Mouse (Mus musculus) CH12.LX (cell line): ENCODE measurements around the gene Vsig2. TPM values are rescaled to one million over a fixed set of nuclear protein-coding genes. Genes with fewer than 3 reads are reported as not detected.

Source experiments
- DNase-seq: peaks from one replicate; pipeline ENCODE4 v3.0.0-alpha.2; 2013; ENCODE audit errors: extremely low read depth
- H3K27ac ChIP-seq: 2 replicates; pipeline ENCODE4 v1.5.1; 2012; ENCODE audit warnings: low read depth, mild to moderate bottlenecking, control low read depth, moderate library complexity; ENCODE audit not compliant: insufficient read depth
- H3K27me3 ChIP-seq: replicated peaks from 2 replicates; pipeline ENCODE3; 2012; ENCODE audit warnings: inconsistent platforms
- H3K36me3 ChIP-seq, 2 experiments: replicated peaks in 1 of 2; 2 replicates each; pipeline versions ENCODE3 to v1.6.1; 2012; ENCODE audit warnings: inconsistent platforms in 1 of 2, low read length in 1 of 2, mild to moderate bottlenecking in 1 of 2, mixed read lengths in 1 of 2, moderate library complexity in 1 of 2; ENCODE audit not compliant: control insufficient read depth in 1 of 2, insufficient read depth in 1 of 2
- H3K4me1 ChIP-seq, 2 experiments: 2 replicates each; pipeline ENCODE4 v1.6.1; 2012; ENCODE audit warnings: inconsistent platforms in 1 of 2, moderate library complexity in 1 of 2; ENCODE audit not compliant: insufficient read depth in 2 of 2, control insufficient read depth in 1 of 2
- H3K4me2 ChIP-seq: 2 replicates; pipeline ENCODE4 v1.6.1; 2012; ENCODE audit warnings: low read depth, mild to moderate bottlenecking, control low read depth; ENCODE audit not compliant: poor library complexity, insufficient read depth, severe bottlenecking
- H3K4me3 ChIP-seq, 3 experiments: fragments of 150-350 bp in 1 of 3; sonication (generic) in 1 of 3; replicated peaks in 1 of 3; 2 replicates each; pipeline versions ENCODE3 to v1.5.1; 2011 to 2012; ENCODE audit warnings: low read depth in 2 of 3, low read length in 2 of 3, mild to moderate bottlenecking in 2 of 3, moderate library complexity in 2 of 3, control low read depth in 1 of 3, improper control_type of control experiment in 1 of 3, inconsistent platforms in 1 of 3, mixed read lengths in 1 of 3; ENCODE audit not compliant: poor library complexity in 1 of 3
- H3K79me2 ChIP-seq: replicated peaks from 2 replicates; pipeline ENCODE4 v1.6.1; 2012; ENCODE audit warnings: mild to moderate bottlenecking, moderate library complexity; ENCODE audit not compliant: control insufficient read depth, poor library complexity, insufficient read depth, severe bottlenecking; ENCODE audit errors: extremely low read depth
- H3K9ac ChIP-seq: 2 replicates; pipeline ENCODE4 v1.6.1; 2012; ENCODE audit warnings: low read depth, mild to moderate bottlenecking, control low read depth, moderate library complexity; ENCODE audit not compliant: insufficient read depth
- H3K9me3 ChIP-seq: replicated peaks from 2 replicates; pipeline ENCODE3; 2012; ENCODE audit warnings: low read length, inconsistent platforms, mixed read lengths
- CHD1 ChIP-seq: IDR thresholded peaks from 2 replicates; pipeline ENCODE4 v1.6.1; 2012; ENCODE audit warnings: low read depth, low read length, improper control_type of control experiment, inconsistent platforms
- ELF1 ChIP-seq: IDR thresholded peaks from 2 replicates; pipeline ENCODE4 v1.6.1; 2014; ENCODE audit warnings: low read depth, mild to moderate bottlenecking, inconsistent platforms, low read length, improper control_type of control experiment
- EP300 ChIP-seq: IDR thresholded peaks from 2 replicates; pipeline ENCODE4 v1.6.1; 2011; ENCODE audit warnings: low read length, improper control_type of control experiment
- ETS1 ChIP-seq: conservative IDR thresholded peaks from 2 replicates; pipeline ENCODE4 v1.6.1; 2012; ENCODE audit warnings: low read depth, mild to moderate bottlenecking, inconsistent platforms, low read length, improper control_type of control experiment, moderate library complexity
- GABPA ChIP-seq: IDR thresholded peaks from 2 replicates; pipeline ENCODE4 v1.6.1; 2012; ENCODE audit warnings: low read depth, low read length, improper control_type of control experiment, inconsistent platforms; ENCODE audit not compliant: insufficient replicate concordance
- IRF4 ChIP-seq: IDR thresholded peaks from 2 replicates; pipeline ENCODE4 v1.6.1; 2014; ENCODE audit warnings: low read depth, mild to moderate bottlenecking, inconsistent platforms, low read length, improper control_type of control experiment
- MAX ChIP-seq: IDR thresholded peaks from 2 replicates; pipeline ENCODE4 v1.6.1; 2011; ENCODE audit warnings: low read length, improper control_type of control experiment
- MAZ ChIP-seq: IDR thresholded peaks from 2 replicates; pipeline ENCODE4 v1.6.1; 2012; ENCODE audit warnings: low read depth, mild to moderate bottlenecking, inconsistent platforms, low read length, improper control_type of control experiment, moderate library complexity
- MEF2A ChIP-seq: IDR thresholded peaks from 2 replicates; pipeline ENCODE4 v1.6.1; 2014; ENCODE audit warnings: low read depth, mild to moderate bottlenecking, inconsistent platforms, low read length, improper control_type of control experiment, borderline replicate concordance
- NRF1 ChIP-seq: IDR thresholded peaks from 2 replicates; pipeline ENCODE4 v1.6.1; 2014; ENCODE audit warnings: low read depth, mild to moderate bottlenecking, inconsistent platforms, low read length, improper control_type of control experiment, moderate library complexity
- PAX5 ChIP-seq: IDR thresholded peaks from 2 replicates; pipeline ENCODE4 v1.6.1; 2012; ENCODE audit warnings: low read length, inconsistent platforms, mixed read lengths
- POLR2A ChIP-seq: IDR thresholded peaks from 2 replicates; pipeline ENCODE4 v1.6.1; 2011; ENCODE audit warnings: low read depth, mild to moderate bottlenecking, improper control_type of control experiment, low read length
- POLR2AphosphoS2 ChIP-seq: IDR thresholded peaks from 2 replicates; pipeline ENCODE4 v1.6.1; 2011; ENCODE audit warnings: low read depth, low read length, improper control_type of control experiment
- RAD21 ChIP-seq: IDR thresholded peaks from 2 replicates; pipeline ENCODE4 v1.6.1; 2011; ENCODE audit warnings: low read depth, mild to moderate bottlenecking, low read length, improper control_type of control experiment, moderate library complexity
- RCOR1 ChIP-seq: conservative IDR thresholded peaks from 2 replicates; pipeline ENCODE4 v1.6.1; 2012; ENCODE audit warnings: low read depth, mild to moderate bottlenecking, inconsistent platforms, low read length, improper control_type of control experiment
- TBP ChIP-seq: conservative IDR thresholded peaks from 2 replicates; pipeline ENCODE4 v1.6.1; 2011; ENCODE audit warnings: low read depth, low read length, improper control_type of control experiment
- UBTF ChIP-seq: IDR thresholded peaks from 2 replicates; pipeline ENCODE4 v1.6.1; 2012; ENCODE audit warnings: low read depth, mild to moderate bottlenecking, inconsistent platforms, low read length, improper control_type of control experiment, moderate library complexity
- USF1 ChIP-seq: IDR thresholded peaks from 2 replicates; pipeline ENCODE4 v1.6.1; 2014; ENCODE audit warnings: low read depth, mild to moderate bottlenecking, inconsistent platforms, low read length, improper control_type of control experiment
- USF2 ChIP-seq: conservative IDR thresholded peaks from 2 replicates; pipeline ENCODE4 v1.6.1; 2011; ENCODE audit warnings: low read depth, low read length, improper control_type of control experiment
- ZKSCAN1 ChIP-seq: IDR thresholded peaks from 2 replicates; pipeline ENCODE4 v1.6.1; 2012; ENCODE audit warnings: low read depth, inconsistent platforms, low read length, improper control_type of control experiment, borderline replicate concordance
- ZMIZ1 ChIP-seq: IDR thresholded peaks from 2 replicates; pipeline ENCODE4 v1.6.1; 2012; ENCODE audit warnings: low read depth, mild to moderate bottlenecking, inconsistent platforms, low read length, improper control_type of control experiment
- ZNF384 ChIP-seq: IDR thresholded peaks from 2 replicates; pipeline ENCODE4 v1.6.1; 2012; ENCODE audit warnings: low read depth, low read length, improper control_type of control experiment, inconsistent platforms
- dilution Hi-C: fragments of 300-500 bp; cut with MboI; formaldehyde crosslinking; loops from 2 replicates; pipeline ENCODE4 v1.14.3; 2020; ENCODE audit warnings: low sequenced_read_pairs; ENCODE audit not compliant: extremely low pct_unique_long_range_greater_than_20kb, extremely low pct_ligation_motif_present
- in situ Hi-C: fragments of 300-500 bp; cut with MboI; formaldehyde crosslinking; loops from 3 replicates; pipeline ENCODE4 v1.14.3; 2019; ENCODE audit warnings: low sequenced_read_pairs, low pct_ligation_motif_present, low pct_unique_long_range_greater_than_20kb, mixed read lengths
- polyA plus RNA-seq: library from polyadenylated mRNA; unstranded; fragments of >175 nt; gene quantifications from 2 replicates; pipeline ENCODE4 v1.2.1, GENCODE M21; 2012; ENCODE audit warnings: low read depth; ENCODE audit not compliant: insufficient read length
- total RNA-seq, 2 experiments: library from RNA; depleted of rRNA; stranded (reverse); fragments of 300-350 nt in 1 of 2; fragments of >200 nt in 1 of 2; gene quantifications; 2 replicates each; pipeline ENCODE4 v1.2.3; 2012 to 2014

Vsig2 gene
- total and polyA plus RNA-seq, 3 experiments = not detected

DNA sequence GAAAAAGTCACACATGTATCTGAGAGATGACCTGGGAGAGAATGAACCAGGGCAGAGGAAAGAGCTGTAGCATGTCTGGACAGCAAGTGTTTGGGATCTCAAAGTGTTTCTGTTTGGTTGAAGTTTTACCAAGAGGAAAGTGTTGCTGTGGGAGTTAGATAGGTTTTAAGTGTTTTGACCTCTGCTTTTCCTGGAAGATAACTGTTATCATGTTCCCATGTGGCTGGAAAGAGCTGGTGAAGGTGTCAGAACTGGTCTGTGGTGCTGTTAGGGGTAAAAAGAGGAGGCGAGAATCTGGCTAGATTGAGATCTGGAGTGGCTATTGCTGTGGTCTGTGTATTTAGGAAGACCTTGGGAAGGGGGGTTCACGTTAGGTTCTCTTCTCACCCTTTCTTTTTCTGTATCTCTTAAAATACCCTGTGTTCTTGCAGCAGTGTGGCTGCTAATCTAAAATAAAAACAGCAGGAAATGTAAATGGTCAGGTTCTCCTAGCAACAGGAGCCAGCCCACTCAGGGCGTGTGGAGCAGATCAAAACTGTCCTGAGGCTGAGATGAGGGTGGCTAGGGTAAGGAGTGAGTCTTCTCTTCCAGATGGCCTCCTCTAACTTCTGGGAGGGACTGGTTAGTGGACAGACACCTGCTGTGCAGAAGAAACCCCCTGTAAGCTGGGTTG, 33.3 kb downstream of the Vsig2 start:
- Histone ChIP-seq H3K4me3 (no peak overlapping the region), H3K79me2 (no peaks in the 10 kb centered on the region), H3K4me1 (peaks cover 4 to 20% of the 10 kb centered on the region in 2 experiments; a peak in 3 of 4 replicates), H3K9me3 (no peaks in the 10 kb centered on the region), H3K9ac (no peak overlapping the region), H3K27ac (no peak overlapping the region), H3K36me3 (no peaks in the 10 kb centered on the region), H3K4me2 (no peak overlapping the region), H3K27me3 (no peaks in the 10 kb centered on the region)
- dilution Hi-C loops (no loop called here), in situ Hi-C loops (no loop called here)
- no peak for DNase-seq
- TF ChIP-seq EP300 = no peak
- TF ChIP-seq RAD21 = no peak
- TF ChIP-seq ETS1 = no peak
- TF ChIP-seq ZNF384 = no peak
- TF ChIP-seq ELF1 = no peak
- no peak for TF ChIP-seq USF1
- no peak for TF ChIP-seq PAX5
- TF ChIP-seq MAX = no peak
- no peak for TF ChIP-seq RCOR1
- no peak for TF ChIP-seq POLR2A
- TF ChIP-seq NRF1 = no peak
- no peak for TF ChIP-seq ZMIZ1
- no peak for TF ChIP-seq GABPA
- TF ChIP-seq ZKSCAN1 = no peak

DNA sequence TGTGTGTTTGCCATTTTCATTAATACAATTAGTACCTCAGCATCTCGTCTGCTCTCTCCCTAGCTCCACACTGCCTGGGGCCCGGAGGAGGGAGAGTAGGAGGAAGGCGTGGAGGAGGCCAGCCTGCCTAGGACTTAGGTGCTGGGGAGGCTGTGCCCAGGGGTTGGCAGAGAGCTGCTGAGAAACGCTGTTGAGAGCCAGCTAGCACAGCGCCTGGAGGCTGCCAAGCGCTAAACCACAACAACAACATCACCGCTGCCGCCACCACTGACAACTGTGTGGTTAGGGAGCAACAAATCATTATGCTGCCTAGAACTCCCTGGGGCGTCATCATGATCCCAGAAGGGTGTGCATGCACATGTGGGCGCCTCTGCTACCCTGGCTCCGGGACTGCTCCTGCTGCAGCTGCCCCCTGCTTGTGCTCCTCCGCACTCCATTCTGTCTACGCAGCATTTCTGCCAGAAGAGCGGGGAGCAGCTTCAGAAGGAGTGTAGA, 37.4 kb downstream of the Vsig2 start:
- dilution Hi-C loops = no loop called here
- peaks cover 4 to 13% of the 10 kb centered on the region in 2 experiments; a peak in 2 of 4 replicates for H3K4me1 ChIP-seq
- H3K36me3 ChIP-seq = no peaks in the 10 kb centered on the region
- no peak overlapping the region for H3K9ac ChIP-seq
- H3K4me2 ChIP-seq = no peak overlapping the region
- DNase-seq = no peak
- no peak overlapping the region for H3K27ac ChIP-seq
- no peak overlapping the region for H3K4me3 ChIP-seq
- H3K79me2 ChIP-seq = no peaks in the 10 kb centered on the region
- no peak for TF ChIP-seq UBTF
- no peak for TF ChIP-seq ZKSCAN1
- no peak for TF ChIP-seq USF2
- no peak for TF ChIP-seq RCOR1
- TF ChIP-seq TBP = no peak
- no peak for TF ChIP-seq MEF2A
- no peak for TF ChIP-seq ZNF384
- TF ChIP-seq CHD1 = no peak
- TF ChIP-seq POLR2AphosphoS2 = no peak
- TF ChIP-seq ZMIZ1 = no peak
- no peak for TF ChIP-seq IRF4
- TF ChIP-seq MAZ = no peak
- TF ChIP-seq NRF1 = no peak
- H3K27me3 ChIP-seq = no peaks in the 10 kb centered on the region
- H3K9me3 ChIP-seq = no peaks in the 10 kb centered on the region
- in situ Hi-C loops = no loop called here
